Mouse (Mus musculus): ENCODE measurements at regions not wholly inside any gene's neighbourhood (a gene's known extent, or its start where the extent isn't known, plus 50 kb on each side); places are given as distances from the start of the nearest gene placed in this dataset.

DNA sequence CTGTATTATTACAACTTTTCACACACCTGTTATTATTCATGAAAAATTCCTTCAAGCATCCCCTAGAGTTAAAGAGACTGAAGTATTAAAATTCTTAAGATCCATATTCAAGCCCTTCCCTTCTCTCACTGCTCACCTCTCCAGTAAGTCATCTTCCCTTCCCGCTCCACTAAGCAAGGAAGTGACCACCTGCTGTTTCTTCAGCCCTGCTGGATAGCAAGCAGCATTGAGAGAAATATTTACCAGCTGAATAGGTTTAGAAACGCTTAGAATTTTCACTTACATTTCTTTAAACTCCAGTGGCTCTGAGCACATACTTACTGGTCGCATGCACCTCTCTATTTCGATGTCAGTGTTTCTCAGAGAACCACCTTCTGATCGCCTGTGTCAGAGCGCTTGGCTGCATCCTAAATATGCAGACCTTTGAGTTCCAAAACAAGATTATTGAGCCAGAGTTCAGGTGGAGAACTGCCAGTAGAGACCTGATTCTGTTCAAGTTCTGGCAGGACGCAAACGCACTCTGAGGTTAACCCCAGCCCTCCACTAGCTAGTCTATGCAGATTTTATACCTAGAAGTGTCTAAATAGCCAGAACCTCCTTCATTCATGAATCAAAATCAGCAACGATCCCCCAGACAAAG lies 314.9 kb downstream of the Mllt3 start:
- Histone ChIP-seq H3K4me2 (ENCODE audit: low read length) (no peak overlapping the region), H3K9ac (ENCODE audit: low read length) (no peak overlapping the region), H3K27me3 (replicated peaks; ENCODE audit: control insufficient read depth, insufficient read depth, low read length) (no peaks in the 10 kb centered on the region), H3K9me3 (ENCODE audit: control insufficient read depth, low read length) (no peaks in the 10 kb centered on the region), H3K27ac (ENCODE audit: low read depth) (no peak overlapping the region), H3K4me1 (replicated peaks; ENCODE audit: control insufficient read depth, insufficient read depth, low read length) (no peaks in the 10 kb centered on the region), H3K36me3 (ENCODE audit: control insufficient read depth, insufficient read depth, low read length) (no peaks in the 10 kb centered on the region), H3K4me3 (ENCODE audit: low read depth, low read length) (no peak overlapping the region)
- WGBS = 68% methylated on average over 9 of the region's 9 CpGs
- DNase-seq (ENCODE audit: low spot score) (no peak), ATAC-seq (replicated peaks; ENCODE audit: low FRiP score, low TSS enrichment, low read depth) (no peak)

DNA sequence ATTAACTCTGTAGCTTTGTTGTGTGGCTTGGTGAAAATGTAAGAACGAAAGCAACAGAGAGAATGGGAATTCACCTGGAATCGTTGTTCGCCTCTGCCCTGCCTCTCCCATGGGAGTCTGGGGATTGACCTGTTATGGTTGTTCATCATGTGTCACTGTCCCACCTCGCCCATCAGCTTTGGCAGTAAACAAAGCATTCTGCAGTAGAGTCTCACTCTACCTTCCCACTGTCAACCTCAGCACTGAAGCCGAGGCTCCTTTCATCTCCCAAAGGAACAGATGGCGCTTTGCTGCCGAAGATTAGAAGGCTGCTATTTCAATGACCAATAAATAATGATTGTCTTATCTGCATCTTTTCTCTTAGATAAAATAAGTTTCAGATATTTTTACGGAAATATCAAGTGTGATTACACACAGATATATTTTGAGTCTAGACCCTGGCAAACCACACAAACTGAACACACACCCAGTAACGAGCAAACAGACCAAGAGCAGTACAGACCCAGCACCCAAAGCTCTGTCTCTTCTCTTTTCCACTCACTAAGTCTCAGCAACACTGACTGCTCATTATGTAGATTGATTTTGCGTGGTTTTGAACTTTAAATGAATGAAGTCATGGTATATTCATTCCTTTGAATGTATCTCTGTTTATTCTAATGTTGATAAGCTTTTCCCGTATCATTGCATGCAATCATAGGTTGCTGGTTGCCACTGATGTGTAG lies 317.8 kb downstream of the Mllt3 start:
- Histone ChIP-seq H3K36me3 (ENCODE audit: control insufficient read depth, insufficient read depth, low read length) (no peaks in the 10 kb centered on the region), H3K4me2 (ENCODE audit: low read length) (no peak overlapping the region), H3K4me3 (ENCODE audit: low read depth, low read length) (no peak overlapping the region), H3K9me3 (ENCODE audit: control insufficient read depth, low read length) (no peaks in the 10 kb centered on the region), H3K27me3 (replicated peaks; ENCODE audit: control insufficient read depth, insufficient read depth, low read length) (no peaks in the 10 kb centered on the region), H3K27ac (ENCODE audit: low read depth) (no peak overlapping the region), H3K4me1 (replicated peaks; ENCODE audit: control insufficient read depth, insufficient read depth, low read length) (0 out of 2 replicates have a peak, but pooled peaks cover 5% of the 10 kb centered on the region), H3K9ac (ENCODE audit: low read length) (no peak overlapping the region)
- ATAC-seq (replicated peaks; ENCODE audit: low FRiP score, low TSS enrichment, low read depth) (no peak), DNase-seq (ENCODE audit: low spot score) (no peak)
- 70% methylated on average over 11 of the region's 11 CpGs for WGBS

DNA sequence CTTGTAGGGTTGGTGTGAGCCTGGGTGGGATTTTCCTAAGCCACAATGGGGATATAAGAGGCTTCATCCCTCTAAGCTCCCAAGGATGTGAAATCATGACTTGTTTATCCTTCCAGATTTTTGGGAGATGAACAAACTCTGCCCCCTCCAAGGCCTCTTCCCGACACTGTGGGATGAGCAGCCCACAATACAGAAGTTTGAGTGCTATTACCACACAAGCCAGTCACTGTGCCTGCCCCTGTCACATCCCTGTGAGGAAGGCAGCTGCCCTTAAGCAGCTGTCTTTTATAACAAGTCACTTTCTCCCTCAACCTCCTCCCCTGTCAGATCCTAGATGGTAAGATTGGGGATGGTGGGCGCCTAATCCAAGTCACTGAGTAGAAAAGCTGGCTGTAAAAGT lies 320.5 kb downstream of the Mllt3 start:
- DNase-seq (ENCODE audit: low spot score) (no peak), ATAC-seq (replicated peaks; ENCODE audit: low FRiP score, low TSS enrichment, low read depth) (no peak)
- H3K9ac ChIP-seq (ENCODE audit: low read length) = no peak overlapping the region
- no peak overlapping the region for H3K4me3 ChIP-seq (ENCODE audit: low read depth, low read length)
- H3K9me3 ChIP-seq (ENCODE audit: control insufficient read depth, low read length) = no peaks in the 10 kb centered on the region
- H3K4me2 ChIP-seq (ENCODE audit: low read length) = no peak overlapping the region
- H3K36me3 ChIP-seq (ENCODE audit: control insufficient read depth, insufficient read depth, low read length) = no peaks in the 10 kb centered on the region
- no peaks in the 10 kb centered on the region for H3K27me3 ChIP-seq (replicated peaks; ENCODE audit: control insufficient read depth, insufficient read depth, low read length)
- no peak overlapping the region for H3K27ac ChIP-seq (ENCODE audit: low read depth)
- H3K4me1 ChIP-seq (replicated peaks; ENCODE audit: control insufficient read depth, insufficient read depth, low read length) = 0 out of 2 replicates have a peak, but pooled peaks cover 5% of the 10 kb centered on the region
- 50% methylated on average over 2 of the region's 2 CpGs for WGBS

DNA sequence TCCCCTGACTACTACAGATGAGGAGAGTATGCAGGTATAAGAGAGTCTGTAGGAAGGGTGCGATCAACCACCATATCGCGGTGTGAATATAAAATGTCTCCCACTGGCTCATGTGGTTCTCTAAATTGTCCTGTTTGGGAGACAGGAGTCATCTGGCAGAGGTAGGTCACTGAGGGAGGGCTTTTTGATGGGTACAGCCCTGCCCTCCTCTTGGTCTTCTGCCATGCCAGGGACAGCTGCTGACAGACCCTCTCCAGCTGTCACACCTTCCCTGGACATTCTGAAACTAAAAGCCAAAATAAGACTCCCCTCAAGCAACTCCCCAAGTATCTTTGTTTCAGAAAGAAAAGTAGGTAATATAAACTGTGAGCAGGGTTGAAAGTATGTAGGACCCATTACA lies 320.9 kb downstream of the Mllt3 start:
- no peak overlapping the region for H3K27ac ChIP-seq (ENCODE audit: low read depth)
- ATAC-seq (replicated peaks; ENCODE audit: low FRiP score, low TSS enrichment, low read depth) = no peak
- no peak overlapping the region for H3K4me3 ChIP-seq (ENCODE audit: low read depth, low read length)
- 0 out of 2 replicates have a peak, but pooled peaks cover 5% of the 10 kb centered on the region for H3K4me1 ChIP-seq (replicated peaks; ENCODE audit: control insufficient read depth, insufficient read depth, low read length)
- H3K9me3 ChIP-seq (ENCODE audit: control insufficient read depth, low read length) = no peaks in the 10 kb centered on the region
- H3K9ac ChIP-seq (ENCODE audit: low read length) = no peak overlapping the region
- no peak overlapping the region for H3K4me2 ChIP-seq (ENCODE audit: low read length)
- WGBS = 96% methylated on average over 3 of the region's 3 CpGs
- H3K36me3 ChIP-seq (ENCODE audit: control insufficient read depth, insufficient read depth, low read length) = no peaks in the 10 kb centered on the region
- DNase-seq (ENCODE audit: low spot score) = no peak
- no peaks in the 10 kb centered on the region for H3K27me3 ChIP-seq (replicated peaks; ENCODE audit: control insufficient read depth, insufficient read depth, low read length)

DNA sequence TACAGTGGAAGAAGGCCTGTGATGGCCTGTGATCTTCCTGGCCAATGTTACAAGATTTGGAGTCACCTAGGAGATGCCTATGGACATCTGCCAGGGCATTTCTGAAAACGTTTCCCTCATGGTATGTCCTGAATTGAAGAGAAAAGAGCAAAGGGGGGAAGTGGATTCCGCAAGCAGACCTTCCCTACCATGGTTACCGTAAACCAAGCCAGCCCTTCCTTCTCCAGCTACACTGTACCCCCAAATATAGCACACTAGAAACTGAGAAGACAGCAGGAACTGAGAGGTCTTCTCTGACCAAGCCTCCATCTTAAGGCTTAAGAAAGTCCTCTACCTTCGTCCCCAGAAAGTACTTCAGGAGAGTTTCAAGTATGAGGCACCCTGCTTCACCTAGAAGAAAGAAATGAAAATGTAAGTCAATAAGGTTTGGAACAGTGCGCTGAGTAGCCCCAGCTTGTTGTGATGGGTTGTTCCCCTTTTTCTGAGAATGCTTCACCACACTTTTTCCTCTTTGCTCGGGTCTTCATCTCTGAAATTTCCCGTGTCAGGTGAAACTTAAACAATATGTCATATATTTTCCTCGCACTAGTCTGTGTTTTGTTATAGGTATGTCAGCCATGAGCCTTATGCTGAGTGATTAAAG lies 321.9 kb downstream of the Mllt3 start:
- H3K9me3 ChIP-seq (ENCODE audit: control insufficient read depth, low read length) = no peaks in the 10 kb centered on the region
- 84% methylated on average over 8 of the region's 8 CpGs for WGBS
- no peaks in the 10 kb centered on the region for H3K27me3 ChIP-seq (replicated peaks; ENCODE audit: control insufficient read depth, insufficient read depth, low read length)
- H3K27ac ChIP-seq (ENCODE audit: low read depth) = no peak overlapping the region
- no peak for DNase-seq (ENCODE audit: low spot score)
- H3K4me1 ChIP-seq (replicated peaks; ENCODE audit: control insufficient read depth, insufficient read depth, low read length) = 0 out of 2 replicates have a peak, but pooled peaks cover 5% of the 10 kb centered on the region
- H3K4me3 ChIP-seq (ENCODE audit: low read depth, low read length) = no peak overlapping the region
- H3K4me2 ChIP-seq (ENCODE audit: low read length) = no peak overlapping the region
- no peaks in the 10 kb centered on the region for H3K36me3 ChIP-seq (ENCODE audit: control insufficient read depth, insufficient read depth, low read length)
- ATAC-seq (replicated peaks; ENCODE audit: low FRiP score, low TSS enrichment, low read depth) = no peak
- no peak overlapping the region for H3K9ac ChIP-seq (ENCODE audit: low read length)

DNA sequence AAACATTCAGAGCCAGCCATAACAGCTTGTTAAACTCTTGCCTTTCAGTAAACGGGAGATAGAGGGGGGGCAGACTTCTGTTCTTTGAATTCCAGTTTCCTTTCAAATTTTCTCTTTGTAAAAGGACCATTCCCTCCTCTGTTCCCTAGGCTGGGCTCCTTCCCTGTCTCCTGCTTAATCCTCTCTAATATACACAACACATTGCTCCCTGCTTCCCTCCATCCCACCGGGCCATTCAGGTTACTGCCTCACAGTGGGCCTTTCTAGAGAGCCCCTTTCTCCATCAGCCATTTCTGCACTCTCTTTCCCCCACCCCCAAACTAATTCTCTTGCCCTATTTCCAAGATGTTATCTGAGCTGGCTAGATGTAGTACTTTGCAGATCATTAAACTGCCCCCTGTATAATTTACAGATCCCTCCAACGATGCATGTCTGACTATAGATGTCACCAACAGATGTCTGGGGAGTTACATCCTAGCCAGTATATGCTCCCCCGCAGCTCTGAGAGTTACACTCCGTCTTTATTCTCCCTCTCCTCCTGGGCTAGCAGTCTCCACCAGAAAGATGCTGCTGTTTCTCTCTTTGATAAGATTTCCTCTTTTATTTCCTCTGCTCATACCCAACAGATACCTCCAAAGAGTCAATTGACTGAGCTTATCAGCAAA lies 324.1 kb downstream of the Mllt3 start:
- Histone ChIP-seq H3K36me3 (ENCODE audit: control insufficient read depth, insufficient read depth, low read length) (no peaks in the 10 kb centered on the region), H3K4me3 (ENCODE audit: low read depth, low read length) (no peak overlapping the region), H3K4me1 (replicated peaks; ENCODE audit: control insufficient read depth, insufficient read depth, low read length) (0 out of 2 replicates have a peak, but pooled peaks cover 5% of the 10 kb centered on the region), H3K27me3 (replicated peaks; ENCODE audit: control insufficient read depth, insufficient read depth, low read length) (no peaks in the 10 kb centered on the region), H3K4me2 (ENCODE audit: low read length) (no peak overlapping the region), H3K9me3 (ENCODE audit: control insufficient read depth, low read length) (no peaks in the 10 kb centered on the region), H3K9ac (ENCODE audit: low read length) (no peak overlapping the region), H3K27ac (ENCODE audit: low read depth) (no peak overlapping the region)
- no peak for ATAC-seq (replicated peaks; ENCODE audit: low FRiP score, low TSS enrichment, low read depth)
- no peak for DNase-seq (ENCODE audit: low spot score)
- 12% methylated on average over 5 of the region's 5 CpGs for WGBS

DNA sequence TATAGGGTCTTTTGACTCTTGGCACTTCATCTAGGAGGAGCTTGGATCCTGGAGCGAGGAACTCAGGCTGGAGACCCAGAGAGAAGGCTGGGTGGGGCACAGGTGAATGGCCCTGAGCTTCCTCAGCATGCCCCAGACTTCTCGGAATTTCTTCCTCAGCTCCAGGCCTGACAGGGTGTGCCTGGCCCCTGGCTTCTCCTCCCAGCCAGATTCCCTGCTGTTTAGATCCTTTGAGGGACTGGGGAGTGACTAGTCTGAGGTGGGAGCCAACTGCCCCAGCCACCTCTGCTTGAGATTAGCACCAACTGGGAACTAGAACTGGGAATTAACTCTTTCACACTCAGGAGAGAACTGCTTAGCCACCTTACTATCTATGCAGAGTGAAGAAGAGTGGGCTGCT lies 325.8 kb downstream of the Mllt3 start:
- no peak overlapping the region for H3K4me2 ChIP-seq (ENCODE audit: low read length)
- H3K4me1 ChIP-seq (replicated peaks; ENCODE audit: control insufficient read depth, insufficient read depth, low read length) = no peaks in the 10 kb centered on the region
- H3K36me3 ChIP-seq (ENCODE audit: control insufficient read depth, insufficient read depth, low read length) = no peaks in the 10 kb centered on the region
- DNase-seq (ENCODE audit: low spot score) (no peak), ATAC-seq (replicated peaks; ENCODE audit: low FRiP score, low TSS enrichment, low read depth) (no peak)
- WGBS = 62% methylated on average over 2 of the region's 2 CpGs
- H3K27ac ChIP-seq (ENCODE audit: low read depth) = no peak overlapping the region
- no peak overlapping the region for H3K4me3 ChIP-seq (ENCODE audit: low read depth, low read length)
- H3K9ac ChIP-seq (ENCODE audit: low read length) = no peak overlapping the region
- H3K9me3 ChIP-seq (ENCODE audit: control insufficient read depth, low read length) = no peaks in the 10 kb centered on the region
- H3K27me3 ChIP-seq (replicated peaks; ENCODE audit: control insufficient read depth, insufficient read depth, low read length) = no peaks in the 10 kb centered on the region

DNA sequence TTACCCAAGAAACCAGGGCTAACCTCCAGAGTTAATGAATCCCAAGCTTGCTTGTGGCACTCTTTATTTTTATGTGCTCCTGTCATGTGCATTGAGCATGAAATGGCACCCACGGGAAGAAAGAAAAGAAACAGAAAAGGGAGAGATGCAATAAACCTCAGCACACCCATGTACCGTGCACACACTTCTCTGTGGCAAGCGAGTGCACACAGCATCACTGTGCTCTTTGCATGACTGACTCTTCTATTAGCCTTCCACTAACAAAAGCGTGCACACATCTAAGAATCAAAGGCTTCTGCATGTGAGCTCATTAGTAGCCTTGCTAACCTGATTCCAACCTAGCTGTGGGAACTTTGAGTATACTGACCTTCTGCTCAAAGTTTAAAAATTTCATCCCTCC lies 330.3 kb downstream of the Mllt3 start:
- no peak for ATAC-seq (replicated peaks; ENCODE audit: low FRiP score, low TSS enrichment, low read depth)
- no peak overlapping the region for H3K4me3 ChIP-seq (ENCODE audit: low read depth, low read length)
- no peaks in the 10 kb centered on the region for H3K9me3 ChIP-seq (ENCODE audit: control insufficient read depth, low read length)
- WGBS = 81% methylated on average over 4 of the region's 4 CpGs
- no peaks in the 10 kb centered on the region for H3K36me3 ChIP-seq (ENCODE audit: control insufficient read depth, insufficient read depth, low read length)
- H3K9ac ChIP-seq (ENCODE audit: low read length) = no peak overlapping the region
- H3K4me1 ChIP-seq (replicated peaks; ENCODE audit: control insufficient read depth, insufficient read depth, low read length) = no peaks in the 10 kb centered on the region
- H3K4me2 ChIP-seq (ENCODE audit: low read length) = no peak overlapping the region
- no peak overlapping the region for H3K27ac ChIP-seq (ENCODE audit: low read depth)
- no peaks in the 10 kb centered on the region for H3K27me3 ChIP-seq (replicated peaks; ENCODE audit: control insufficient read depth, insufficient read depth, low read length)
- DNase-seq (ENCODE audit: low spot score) = no peak

Measured in intestine, embryonic 14.5 days (tissue).